Mouse (Mus musculus): ENCODE measurements around the gene Slc6a2.

The Slc6a2 gene

DNA sequence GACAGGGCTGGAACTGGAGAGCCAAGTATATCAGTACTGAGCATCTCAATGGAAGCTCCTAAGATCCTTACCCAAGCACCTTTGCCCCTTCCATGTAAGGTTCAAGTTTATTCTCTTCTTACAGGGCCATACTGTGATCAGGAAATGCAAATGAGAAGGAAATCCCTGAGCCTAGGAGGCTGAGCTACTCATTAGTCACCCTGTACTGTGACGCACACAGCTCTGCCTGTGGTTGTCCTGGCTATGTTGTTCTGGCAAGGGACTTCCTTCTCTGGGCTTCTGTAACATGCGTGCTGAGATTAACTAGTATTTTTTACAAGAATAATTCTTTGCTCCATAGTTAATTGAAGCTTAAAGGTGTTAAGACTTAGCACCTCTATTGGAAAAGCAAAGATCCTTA lies 70.8 kb downstream of the Slc6a2 start:
- in situ Hi-C loops (cut with MboI, MseI): no loop called here

DNA sequence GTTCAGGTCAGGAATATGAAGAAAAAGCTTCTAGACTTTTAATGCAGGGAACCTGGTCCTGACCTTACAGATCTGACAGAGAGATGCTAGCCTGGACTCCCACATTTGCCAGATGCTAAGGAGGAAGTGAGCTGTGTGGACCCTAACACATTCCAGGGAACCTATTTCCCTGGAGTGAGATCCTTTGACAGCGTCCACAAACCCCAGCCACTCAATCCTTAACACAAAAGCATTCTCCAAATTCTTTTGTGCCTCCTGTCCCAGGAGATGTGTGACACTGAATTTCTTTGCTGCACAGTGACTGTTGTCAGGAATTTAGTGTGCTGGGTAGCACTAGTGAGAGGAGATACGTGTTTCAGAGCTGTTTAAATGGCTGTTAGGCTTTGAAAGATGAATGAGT lies 79.0 kb downstream of the Slc6a2 start:
- in situ Hi-C loops (cut with MboI, MseI): no loop called here

DNA sequence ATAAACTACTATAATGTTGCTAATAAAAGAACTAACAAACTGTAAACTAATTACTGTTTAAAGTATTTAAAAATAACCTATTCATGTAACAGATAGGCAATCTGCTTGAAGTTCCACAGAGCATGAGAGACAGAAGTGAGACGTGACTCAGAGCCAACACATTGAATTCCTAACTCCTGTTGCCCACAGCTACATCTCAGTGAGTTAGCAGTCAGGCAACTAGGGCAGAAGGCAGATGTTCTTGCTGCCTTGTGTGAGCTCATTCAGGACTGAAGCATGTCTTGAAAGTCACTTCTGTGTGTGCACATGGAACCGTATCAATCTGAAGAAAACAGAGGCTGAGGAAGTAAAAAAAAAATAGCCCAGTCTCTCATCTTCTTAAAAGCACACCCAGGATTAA lies 80.4 kb downstream of the Slc6a2 start:
- in situ Hi-C loops (cut with MboI, MseI): no loop called here

DNA sequence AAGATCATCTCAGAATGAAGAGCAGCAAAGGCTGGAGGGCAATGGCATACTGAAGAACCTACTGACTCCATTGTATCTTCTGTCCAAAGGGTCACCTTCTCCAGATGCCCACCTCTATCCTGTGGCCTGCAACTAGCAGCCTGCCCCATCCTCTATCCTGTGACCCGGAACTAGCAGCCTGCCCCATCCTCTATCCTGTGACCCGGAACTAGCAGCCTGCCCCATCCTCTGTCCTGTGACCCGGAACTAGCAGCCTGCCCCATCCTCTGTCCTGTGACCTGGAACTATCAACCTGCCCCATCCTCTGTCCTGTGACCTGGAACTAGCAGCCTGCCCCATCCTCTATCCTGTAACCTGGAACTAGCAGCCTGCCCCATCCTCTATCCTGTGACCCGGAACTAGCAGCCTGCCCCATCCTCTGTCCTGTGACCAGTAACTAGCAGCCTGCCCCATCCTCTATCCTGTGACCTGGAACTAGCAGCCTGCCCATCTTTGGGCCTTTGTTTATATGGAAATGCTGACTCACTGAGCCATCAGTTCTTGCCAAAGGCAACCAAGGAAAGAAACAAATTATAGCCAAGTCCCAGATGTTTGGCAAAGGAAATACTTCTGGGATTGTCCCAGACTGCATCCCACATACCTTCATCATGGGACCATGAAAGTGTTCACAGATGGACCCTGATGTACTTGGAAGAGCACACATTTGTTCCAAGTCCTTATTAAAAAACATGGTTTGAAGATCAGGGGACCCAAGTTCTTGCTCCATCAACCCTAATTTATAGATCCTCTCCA lies 81.1 kb downstream of the Slc6a2 start:
- in situ Hi-C loops (cut with MboI, MseI): no loop called here

DNA sequence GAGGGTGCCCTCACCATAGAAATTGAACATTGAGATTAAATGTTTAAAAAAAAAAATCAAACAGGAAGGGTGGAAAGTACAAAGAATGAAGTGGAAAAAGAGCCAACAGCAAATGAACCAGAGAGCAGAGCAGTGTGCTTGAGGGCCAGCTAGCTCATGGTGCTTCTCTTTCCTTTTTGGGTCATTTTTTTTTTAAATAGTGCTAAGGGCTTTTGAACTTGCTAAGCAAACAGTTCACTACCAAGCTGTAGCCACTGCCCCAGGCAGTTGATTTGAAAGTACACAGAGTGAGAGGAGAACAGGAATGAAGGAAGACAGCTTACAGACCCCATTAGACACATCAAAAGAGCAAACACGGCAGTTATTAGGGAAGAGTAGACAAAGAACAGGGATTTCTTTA lies 83.2 kb downstream of the Slc6a2 start:
- in situ Hi-C loops (cut with MboI, MseI): no loop called here

DNA sequence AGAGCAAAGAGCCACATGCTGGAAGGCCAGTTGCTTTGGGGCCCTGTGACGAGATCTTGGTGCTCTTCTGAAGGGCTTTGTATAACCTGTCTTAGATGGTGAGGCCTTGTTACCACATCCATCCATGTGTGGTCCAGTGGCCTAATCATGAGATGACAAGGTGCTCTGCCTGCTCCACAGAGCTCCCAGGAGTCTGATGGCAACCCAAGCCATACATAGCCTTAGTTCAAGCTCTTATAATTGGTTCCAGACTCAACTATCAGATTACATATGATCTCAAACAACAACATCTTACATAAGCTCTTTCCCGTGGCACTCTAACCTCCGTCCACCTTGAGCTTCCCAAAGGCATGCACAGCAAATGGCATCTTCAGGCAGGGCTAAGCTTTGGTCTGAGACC lies 88.2 kb downstream of the Slc6a2 start, which contains the start of gene Ces1a:
Ces1a (minus strand) TSS at position 101 of the 400 bp plus-strand sequence.
- in situ Hi-C loops (cut with MboI, MseI): no loop called here

DNA sequence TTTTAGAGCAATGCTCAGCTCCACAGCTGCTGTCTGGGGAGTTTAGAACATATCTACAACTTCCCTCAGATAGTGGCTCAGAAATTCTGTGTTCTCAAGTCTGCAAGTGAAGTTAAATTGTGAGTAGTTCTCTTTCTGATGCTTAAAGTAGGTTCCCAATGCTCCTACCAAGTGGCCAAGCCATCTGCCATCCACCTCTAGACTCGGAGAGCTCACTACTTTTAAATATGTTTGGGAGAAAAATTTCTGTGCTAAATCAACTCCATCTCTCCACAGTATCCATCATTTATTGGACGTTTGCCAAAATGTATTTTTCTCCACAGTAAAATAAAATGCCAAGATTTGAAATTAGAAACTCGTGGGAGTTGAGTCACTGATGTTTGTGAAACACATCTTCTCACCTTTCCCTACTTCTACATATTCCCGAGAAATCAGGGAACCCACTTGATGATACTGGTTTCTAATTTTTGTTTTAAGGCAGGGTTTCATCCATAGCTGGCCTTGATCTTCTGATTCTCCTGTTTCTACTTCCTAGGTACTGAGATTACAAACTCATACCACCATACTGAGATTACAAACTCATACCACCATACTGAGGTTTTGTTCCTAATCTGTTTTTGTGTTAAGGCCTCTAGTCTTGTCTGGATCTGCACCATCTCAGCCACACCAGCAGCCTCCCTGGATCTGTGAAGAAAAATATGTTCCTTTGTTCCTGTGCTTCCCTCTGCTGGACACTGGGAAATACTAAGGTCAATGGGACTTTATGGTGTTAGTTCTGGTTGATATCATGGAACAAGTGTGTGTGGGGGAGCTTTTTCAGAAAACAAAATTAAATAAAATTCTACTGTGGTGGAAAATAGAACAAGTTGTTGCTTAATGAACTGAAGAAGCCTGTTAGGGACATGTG lies 88.9 kb downstream of the Slc6a2 start:
- in situ Hi-C loops (cut with MboI, MseI): no loop called here
